Mouse (Mus musculus): ENCODE results near the gene Dnah7c.

- TF ChIP-seq CTCF (IDR thresholded peaks at IDR 0.05; ENCODE audit: insufficient read depth, low read depth, low read length), result no peak
- no peak for TF ChIP-seq POLR2A (IDR thresholded peaks at IDR 0.05; ENCODE audit: insufficient read depth, low read depth, low read length)
Observed at GRCm38 (mm10) chr1:46852216-46852599, 426.8 kb downstream of the Dnah7c start.

All from olfactory bulb, adult 2 months (tissue).